Mouse (Mus musculus) kidney, adult 18-20 months (tissue): ENCODE measurements around the gene Zc3hc1.
"Not testable (repeated sequence)": the region's sequence is repeated elsewhere in the genome, so short reads cannot be mapped to it uniquely, and the experiment has no call there.

Source experiments
- DNase-seq: peaks from one replicate; pipeline ENCODE4 v3.0.0; 2021

Gene Zc3hc1

GRCm38 (mm10) chr6:30390714-30391697 lies at the start of gene Zc3hc1:
Gene Zc3hc1 (minus strand): TSS chr6:30391028.
- peak; percentile 79 for DNase-seq

- no peak for DNase-seq
Measured at GRCm38 (mm10) chr6:30439576-30439975, 48.7 kb upstream of the Zc3hc1 start.

- no peak for DNase-seq
Measured at GRCm38 (mm10) chr6:30437054-30437453, 46.2 kb upstream of the Zc3hc1 start.

GRCm38 (mm10) chr6:30436476-30436875 lies 45.6 kb upstream of the Zc3hc1 start:
- DNase-seq = no peak

- DNase-seq = no peak
Measured at GRCm38 (mm10) chr6:30432461-30433192, 41.8 kb upstream of the Zc3hc1 start.

GRCm38 (mm10) chr6:30416801-30417200 lies 26.0 kb upstream of the Zc3hc1 start:
- no peak for DNase-seq

GRCm38 (mm10) chr6:30416126-30416525 lies 25.3 kb upstream of the Zc3hc1 start:
- DNase-seq = no peak

- DNase-seq = no peak
Measured at GRCm38 (mm10) chr6:30411311-30411710, 20.5 kb upstream of the Zc3hc1 start.

GRCm38 (mm10) chr6:30409399-30410093 lies 18.7 kb upstream of the Zc3hc1 start:
- no peak for DNase-seq

GRCm38 (mm10) chr6:30408276-30408675 lies 17.4 kb upstream of the Zc3hc1 start:
- DNase-seq = no peak

- no peak for DNase-seq
Measured at GRCm38 (mm10) chr6:30404671-30405070, 13.8 kb upstream of the Zc3hc1 start.

- DNase-seq = peak; percentile 68
Measured at GRCm38 (mm10) chr6:30403465-30403864, 12.6 kb upstream of the Zc3hc1 start.

GRCm38 (mm10) chr6:30402091-30402491 lies 11.3 kb upstream of the Zc3hc1 start:
- no peak for DNase-seq

GRCm38 (mm10) chr6:30401308-30402015 lies 10.6 kb upstream of the Zc3hc1 start, which contains the start of gene Klhdc10:
Gene Klhdc10 (plus strand): TSS chr6:30401868.
- peak; percentile 100 for DNase-seq

- DNase-seq = no peak
Measured at GRCm38 (mm10) chr6:30400716-30401115, 9.9 kb upstream of the Zc3hc1 start.

GRCm38 (mm10) chr6:30400146-30400545 lies 9.3 kb upstream of the Zc3hc1 start:
- DNase-seq = no peak

- DNase-seq = no peak
Measured at GRCm38 (mm10) chr6:30391996-30392395, 1.2 kb upstream of the Zc3hc1 start.

GRCm38 (mm10) chr6:30390271-30390670 lies 557 bp downstream of the Zc3hc1 start:
- DNase-seq = not testable (repeated sequence)

GRCm38 (mm10) chr6:30381116-30381515 lies 9.7 kb downstream of the Zc3hc1 start:
- no peak for DNase-seq

- DNase-seq = peak; percentile 25
Measured at GRCm38 (mm10) chr6:30375791-30376190, 15.0 kb downstream of the Zc3hc1 start.

- DNase-seq = peak; percentile 52
Measured at GRCm38 (mm10) chr6:30374731-30375510, 15.9 kb downstream of the Zc3hc1 start.
